Mouse (Mus musculus) lung, postnatal 0 days (tissue): ENCODE measurements around the gene Tulp3. TPM values are rescaled to one million over a fixed set of nuclear protein-coding genes. Genes with fewer than 3 reads are reported as not detected.
"Not testable (repeated sequence)": the region's sequence is repeated elsewhere in the genome, so short reads cannot be mapped to it uniquely, and the experiment has no call there.

Experiments used
- ATAC-seq: fragments of 200-750 bp; cut with Nextera tagmentation; 2 replicates; pipeline ENCODE4 v1.8.0; 2017; ENCODE audit warnings: moderate library complexity
- DNase-seq: peaks from one replicate; pipeline ENCODE4 v3.0.0-alpha.2; 2016; ENCODE audit warnings: low spot score
- H3K27ac ChIP-seq: fragments of 300-500 bp; sonication (generic); 2 replicates; pipeline ENCODE4 v1.5.1; 2014; ENCODE audit warnings: antibody characterized with exemption, mild to moderate bottlenecking, low read length, mixed read lengths
- H3K27me3 ChIP-seq: fragments of 300-500 bp; sonication (generic); replicated peaks from 2 replicates; pipeline ENCODE4 v1.6.1; 2014; ENCODE audit warnings: low read length, mixed read lengths; ENCODE audit not compliant: insufficient read depth
- H3K36me3 ChIP-seq: fragments of 300-500 bp; sonication (generic); 2 replicates; pipeline ENCODE4 v1.6.1; 2014; ENCODE audit warnings: low read length, mixed read lengths; ENCODE audit not compliant: insufficient read depth
- H3K4me1 ChIP-seq: fragments of 300-500 bp; sonication (generic); 2 replicates; pipeline ENCODE4 v1.6.1; 2014; ENCODE audit warnings: antibody characterized with exemption, low read depth, low read length, mixed read lengths; ENCODE audit not compliant: insufficient read depth
- H3K4me2 ChIP-seq: fragments of 300-500 bp; sonication (generic); replicated peaks from 2 replicates; pipeline ENCODE4 v1.6.1; 2014; ENCODE audit warnings: low read depth, mild to moderate bottlenecking, low read length, moderate library complexity, mixed read lengths
- H3K4me3 ChIP-seq: fragments of 300-500 bp; sonication (generic); 2 replicates; pipeline ENCODE4 v1.5.1; 2014; ENCODE audit warnings: low read depth, low read length
- H3K9ac ChIP-seq: fragments of 300-500 bp; sonication (generic); replicated peaks from 2 replicates; pipeline ENCODE4 v1.6.1; 2014; ENCODE audit warnings: low read depth, mild to moderate bottlenecking
- H3K9me3 ChIP-seq: fragments of 300-500 bp; sonication (generic); 2 replicates; pipeline ENCODE4 v1.6.1; 2016; ENCODE audit warnings: low read length, mixed read lengths
- CTCF ChIP-seq: IDR thresholded peaks from 2 replicates; pipeline ENCODE4 v1.5.1; 2016; ENCODE audit warnings: antibody characterized with exemption, mild to moderate bottlenecking
- EP300 ChIP-seq: IDR thresholded peaks from 2 replicates; pipeline ENCODE4 v1.6.1; 2016; ENCODE audit warnings: antibody characterized with exemption, mild to moderate bottlenecking, control low read depth
- WGBS: fragments of 180-500 bp; shearing (Covaris S2); extraction: QIAGEN DNeasy Blood & Tissue Kit; methylation state at CpG from one replicate; pipeline ENCODE4 v1.1.7; 2014; 5-methylcytosine and 5-hydroxymethylcytosine counted together
- polyA plus RNA-seq: library from polyadenylated mRNA; unstranded; fragments of >200 nt; fragmentation: Nextera tagmentation; extraction: Ambion mirVana; gene quantifications from 2 replicates; pipeline ENCODE4 v1.2.1, GENCODE M21; 2015

Tulp3 gene
- polyA plus RNA-seq, 1 experiment from 2014 or later, result 9.5 TPM

DNA sequence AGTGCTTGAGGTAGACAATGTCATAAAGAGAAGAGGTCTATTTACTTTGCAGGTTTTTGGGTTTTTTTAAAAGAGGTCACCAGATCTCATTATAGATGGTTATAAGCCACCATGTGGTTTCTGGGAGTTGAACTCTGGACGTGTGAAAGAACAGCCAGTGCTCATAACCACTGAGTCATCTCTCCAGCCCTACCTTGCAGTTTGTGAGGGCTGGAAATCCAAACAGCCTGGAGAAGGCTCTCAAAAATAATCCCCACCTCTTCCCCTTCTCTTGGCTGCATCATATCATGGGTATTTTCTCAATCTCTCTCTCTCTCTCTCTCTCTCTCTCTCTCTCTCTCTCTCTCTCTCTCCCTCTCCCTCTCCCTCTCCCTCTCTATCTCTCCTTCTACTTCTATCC is 35.0 kb upstream of the Tulp3 start:
- ATAC-seq, result no peak
- Histone ChIP-seq H3K27me3 (no peaks in the 10 kb centered on the region), H3K4me1 (no peaks in the 10 kb centered on the region), H3K27ac (no peak overlapping the region), H3K4me3 (no peak overlapping the region), H3K9ac (no peak overlapping the region), H3K4me2 (no peak overlapping the region), H3K9me3 (no peaks in the 10 kb centered on the region), H3K36me3 (no peaks in the 10 kb centered on the region)
- TF ChIP-seq CTCF, result no peak
- no peak for TF ChIP-seq EP300
- WGBS, result 35% methylated on average over 1 of the region's 1 CpGs
- DNase-seq, result no peak

DNA sequence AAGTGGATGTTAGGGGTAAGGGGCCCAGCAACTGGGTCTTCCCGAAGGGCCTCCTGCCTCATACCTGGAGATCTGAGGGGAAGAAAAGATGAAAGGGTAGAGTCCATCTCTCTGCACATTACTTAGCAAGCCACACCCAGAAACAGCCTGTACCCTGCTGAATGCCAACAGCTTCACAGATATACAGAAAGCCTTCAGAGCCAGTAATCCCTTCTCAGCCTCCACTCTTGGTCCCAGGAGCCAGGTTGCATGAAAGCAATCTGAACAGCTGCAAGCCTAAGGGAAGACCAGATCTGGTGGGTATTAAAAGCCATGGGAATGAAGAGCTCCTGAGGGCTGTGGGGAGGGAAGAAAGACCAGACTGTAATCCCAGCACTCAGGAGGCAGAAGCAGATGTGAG is 33.5 kb upstream of the Tulp3 start:
- H3K9ac ChIP-seq, result no peak overlapping the region
- ATAC-seq (no peak), DNase-seq (no peak)
- no peak overlapping the region for H3K4me2 ChIP-seq
- TF ChIP-seq CTCF (no peak), EP300 (no peak)
- WGBS, result 86% methylated on average over 1 of the region's 1 CpGs
- H3K4me3 ChIP-seq, result no peak overlapping the region
- H3K4me1 ChIP-seq, result no peaks in the 10 kb centered on the region
- H3K36me3 ChIP-seq, result no peaks in the 10 kb centered on the region
- H3K9me3 ChIP-seq, result no peaks in the 10 kb centered on the region
- no peak overlapping the region for H3K27ac ChIP-seq
- no peaks in the 10 kb centered on the region for H3K27me3 ChIP-seq

DNA sequence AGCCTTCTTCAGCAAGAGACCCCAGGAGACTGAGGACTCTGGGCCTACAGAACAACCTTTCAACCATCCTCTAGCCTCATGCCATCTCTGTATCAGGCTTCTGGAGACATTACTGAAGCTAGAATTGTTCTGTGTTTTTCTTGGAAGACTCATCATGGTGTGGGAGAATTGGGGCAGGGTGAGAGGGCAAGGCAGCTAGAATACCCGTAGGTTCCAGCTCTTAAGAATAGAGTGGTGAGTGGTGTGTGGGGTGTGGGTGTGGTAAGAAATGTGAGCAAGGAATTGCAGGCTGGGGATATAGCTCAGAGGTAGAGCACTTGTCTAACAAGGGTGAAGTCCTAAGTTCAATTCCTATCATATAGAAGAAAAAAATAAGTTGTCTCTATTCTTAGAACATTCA is 29.4 kb upstream of the Tulp3 start:
- Histone ChIP-seq H3K4me1 (no peaks in the 10 kb centered on the region), H3K36me3 (no peaks in the 10 kb centered on the region), H3K9me3 (no peaks in the 10 kb centered on the region), H3K9ac (no peak overlapping the region), H3K4me3 (no peak overlapping the region), H3K4me2 (no peak overlapping the region), H3K27ac (no peak overlapping the region), H3K27me3 (no peaks in the 10 kb centered on the region)
- ATAC-seq (no peak), DNase-seq (no peak)
- TF ChIP-seq EP300, result no peak
- TF ChIP-seq CTCF, result no peak
- 55% methylated on average over 1 of the region's 1 CpGs for WGBS

DNA sequence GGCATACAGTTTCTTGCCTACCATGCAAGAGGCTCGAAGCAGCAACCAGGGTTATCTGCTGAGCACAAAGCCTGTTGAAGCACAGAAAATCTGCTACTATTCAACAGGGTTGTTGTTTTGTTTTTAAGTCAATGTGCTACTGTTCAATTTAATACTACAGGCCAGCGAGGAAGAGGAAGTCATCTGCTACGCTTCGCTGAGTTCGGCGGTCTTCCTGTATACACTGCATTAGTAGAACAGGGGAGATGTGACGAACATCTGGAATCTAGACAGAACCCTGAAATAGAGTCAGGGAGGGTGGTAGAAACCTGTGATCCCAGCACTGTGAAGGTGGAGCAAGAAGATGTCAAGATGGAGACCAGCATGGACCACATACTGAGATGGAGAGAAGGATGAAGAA is 28.1 kb upstream of the Tulp3 start:
- no peak overlapping the region for H3K27ac ChIP-seq
- no peaks in the 10 kb centered on the region for H3K36me3 ChIP-seq
- H3K4me2 ChIP-seq, result no peak overlapping the region
- no peaks in the 10 kb centered on the region for H3K9me3 ChIP-seq
- ATAC-seq (no peak), DNase-seq (no peak)
- no peak for TF ChIP-seq CTCF
- TF ChIP-seq EP300, result no peak
- no peaks in the 10 kb centered on the region for H3K4me1 ChIP-seq
- H3K9ac ChIP-seq, result no peak overlapping the region
- WGBS, result 68% methylated on average over 7 of the region's 7 CpGs
- no peak overlapping the region for H3K4me3 ChIP-seq
- H3K27me3 ChIP-seq, result no peaks in the 10 kb centered on the region

DNA sequence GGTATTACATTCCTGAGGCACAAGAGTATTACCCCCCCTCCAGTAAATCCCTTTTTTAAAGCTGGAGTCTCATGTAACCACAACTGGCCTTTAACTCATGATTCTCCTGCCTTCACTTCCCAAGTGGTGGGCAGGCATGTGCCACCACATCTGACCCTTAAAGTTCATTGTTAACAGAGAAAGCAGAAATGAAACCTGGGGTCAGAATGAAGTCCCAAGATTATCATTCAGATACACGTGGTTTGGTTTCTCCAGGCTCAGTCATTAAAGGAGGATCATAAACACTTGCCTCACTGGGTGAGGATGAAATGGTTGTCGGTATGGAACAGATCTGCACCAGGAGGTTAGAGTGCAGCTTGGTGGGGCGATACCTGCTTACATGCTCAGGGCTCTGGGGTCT is 25.6 kb upstream of the Tulp3 start:
- Histone ChIP-seq H3K27ac (no peak overlapping the region), H3K4me2 (no peak overlapping the region), H3K9me3 (no peaks in the 10 kb centered on the region), H3K4me1 (no peaks in the 10 kb centered on the region), H3K36me3 (no peaks in the 10 kb centered on the region), H3K4me3 (no peak overlapping the region), H3K27me3 (no peaks in the 10 kb centered on the region), H3K9ac (no peak overlapping the region)
- TF ChIP-seq EP300 (no peak), CTCF (no peak)
- no peak for ATAC-seq
- no peak for DNase-seq
- WGBS, result 58% methylated on average over 3 of the region's 3 CpGs

DNA sequence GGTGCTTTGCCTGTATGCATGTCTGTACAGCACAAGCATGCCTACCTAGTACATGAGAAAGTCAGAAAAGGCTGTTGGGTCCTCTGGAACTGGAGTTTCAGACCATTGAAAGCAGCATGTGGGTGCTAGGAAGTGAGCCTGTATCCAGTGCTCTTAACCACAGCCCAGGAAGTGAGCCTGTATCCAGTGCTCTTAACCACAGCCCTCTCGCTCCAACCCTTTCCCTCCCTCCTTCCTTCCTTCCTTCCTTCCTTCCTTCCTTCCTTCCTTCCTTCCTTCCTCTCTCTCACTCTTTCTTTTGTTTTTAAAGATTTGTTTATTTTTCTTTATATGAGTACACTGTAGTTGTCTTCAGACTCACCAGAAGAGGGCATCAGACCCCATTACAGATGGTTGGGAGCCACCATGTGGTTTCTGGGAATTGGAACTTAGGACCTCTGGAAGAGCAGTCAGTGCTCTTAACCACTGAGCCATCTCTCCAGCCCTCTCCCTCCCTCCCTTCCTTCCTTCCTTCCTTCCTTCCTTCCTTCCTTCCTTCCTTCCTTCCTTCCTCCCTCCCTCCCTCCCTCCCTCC is 25.0 kb upstream of the Tulp3 start:
- not testable (repeated sequence) for H3K9me3 ChIP-seq, H3K4me3 ChIP-seq, H3K36me3 ChIP-seq, H3K4me1 ChIP-seq, H3K27me3 ChIP-seq, DNase-seq, H3K9ac ChIP-seq, ATAC-seq, H3K27ac ChIP-seq, H3K4me2 ChIP-seq
- 37% methylated on average over 1 of the region's 1 CpGs for WGBS
- TF ChIP-seq CTCF, result peak; percentile 34

DNA sequence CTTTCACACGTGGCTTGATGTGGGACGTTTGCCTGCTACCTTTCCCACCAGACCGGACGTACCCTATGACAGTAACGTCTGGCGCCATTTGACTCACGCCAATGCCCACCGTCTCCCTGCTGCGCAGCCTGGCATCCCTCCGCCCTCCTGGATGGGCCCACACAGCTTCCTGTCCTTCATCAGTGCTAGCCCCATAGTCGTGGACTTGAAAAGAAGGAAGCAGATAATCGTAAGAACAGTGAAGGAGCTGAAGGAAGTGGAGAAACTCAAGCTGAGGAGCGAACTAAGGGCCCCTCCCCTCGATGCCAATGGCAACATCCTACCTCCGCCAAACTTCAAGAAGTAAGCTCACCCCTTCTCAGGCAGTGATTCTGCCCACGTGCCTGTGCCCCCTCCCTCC is 24.0 kb upstream of the Tulp3 start:
- Histone ChIP-seq H3K36me3 (no peaks in the 10 kb centered on the region), H3K27me3 (no peaks in the 10 kb centered on the region), H3K4me3 (no peak overlapping the region), H3K9me3 (no peaks in the 10 kb centered on the region), H3K27ac (no peak overlapping the region), H3K4me1 (no peaks in the 10 kb centered on the region), H3K9ac (no peak overlapping the region), H3K4me2 (no peak overlapping the region)
- no peak for ATAC-seq
- no peak for DNase-seq
- TF ChIP-seq EP300 (no peak), CTCF (no peak)
- 76% methylated on average over 16 of the region's 16 CpGs for WGBS
